Mouse (Mus musculus) activated CD4-positive, CD25-positive, alpha-beta regulatory T cell, adult 4 months (primary cell): ENCODE results near the gene Rhbdf1. TPM values are rescaled to one million over a fixed set of nuclear protein-coding genes. Genes with fewer than 3 reads are reported as not detected.
A peak's percentile ranks its signal among the peaks of the same experiment; 100 is the strongest.

ENCODE experiments used
- ATAC-seq: one replicate; pipeline ENCODE4 v1.8.0; 2017
- polyA plus RNA-seq, 2 experiments: library from polyadenylated mRNA; unstranded; fragments of 100-300 nt; shearing (Covaris generic); gene quantifications; one replicate each; pipeline ENCODE4 v1.2.1; 2017

The Rhbdf1 gene
- polyA plus RNA-seq, 2 experiments from 2014 or later = 0.49 TPM; not detected in 1

DNA sequence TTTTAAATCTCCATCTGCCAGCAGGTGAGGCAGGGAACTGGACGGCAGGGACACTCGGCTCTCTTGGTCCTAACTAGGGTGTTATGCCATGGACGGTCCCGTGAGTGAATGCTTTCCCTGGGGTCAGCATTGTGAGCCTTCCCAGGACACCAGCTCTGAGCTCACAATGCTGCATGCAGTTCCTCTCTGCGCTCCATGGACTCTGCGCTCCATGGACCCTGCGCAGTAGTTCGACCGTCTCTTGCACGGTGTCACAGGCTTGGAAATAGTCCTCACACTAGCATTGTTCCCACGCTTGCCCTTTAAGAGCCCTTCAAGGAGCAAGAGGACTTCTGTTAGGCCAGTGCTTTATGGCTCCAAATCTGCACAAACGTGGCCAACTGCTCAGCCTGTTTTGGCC, 33.2 kb downstream of the Rhbdf1 start:
- no peak for ATAC-seq

DNA sequence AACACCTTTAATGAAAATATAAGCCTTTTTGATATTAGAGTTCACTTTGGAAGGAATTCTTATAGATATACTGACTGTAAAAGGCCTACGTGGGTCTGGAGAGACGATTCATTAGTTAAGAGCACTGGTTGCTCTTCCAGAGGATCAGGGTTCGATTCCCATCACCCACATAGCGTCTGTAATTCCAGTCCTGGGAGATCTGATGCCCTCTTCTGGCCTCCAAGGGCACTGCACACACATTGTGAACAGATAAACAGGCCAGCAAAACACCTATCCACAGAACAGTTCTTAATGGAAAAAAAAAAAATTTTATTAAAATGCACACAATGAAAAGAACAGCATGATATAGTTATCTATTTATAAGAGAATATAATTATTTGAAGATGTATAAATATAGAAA, 34.8 kb downstream of the Rhbdf1 start:
- ATAC-seq = no peak

DNA sequence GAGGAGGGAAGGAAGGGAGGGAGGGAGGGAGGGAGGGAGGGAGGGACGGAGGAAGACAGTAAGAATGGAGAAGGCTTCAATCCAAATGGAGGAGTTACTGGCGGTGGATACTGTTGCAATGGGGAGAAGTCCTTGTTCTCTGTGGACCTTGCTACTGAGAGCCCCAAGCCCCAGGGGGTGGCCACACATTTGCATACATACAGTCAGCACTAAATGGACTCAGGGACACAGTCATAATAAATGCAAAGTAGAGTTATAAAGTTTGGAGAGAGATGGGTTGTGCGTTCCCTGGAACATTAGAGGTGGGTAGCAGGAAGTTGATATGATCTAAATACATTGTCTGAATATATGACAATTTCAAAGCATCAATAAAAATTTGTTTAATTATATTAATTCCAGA, 36.1 kb downstream of the Rhbdf1 start:
- ATAC-seq = no peak

DNA sequence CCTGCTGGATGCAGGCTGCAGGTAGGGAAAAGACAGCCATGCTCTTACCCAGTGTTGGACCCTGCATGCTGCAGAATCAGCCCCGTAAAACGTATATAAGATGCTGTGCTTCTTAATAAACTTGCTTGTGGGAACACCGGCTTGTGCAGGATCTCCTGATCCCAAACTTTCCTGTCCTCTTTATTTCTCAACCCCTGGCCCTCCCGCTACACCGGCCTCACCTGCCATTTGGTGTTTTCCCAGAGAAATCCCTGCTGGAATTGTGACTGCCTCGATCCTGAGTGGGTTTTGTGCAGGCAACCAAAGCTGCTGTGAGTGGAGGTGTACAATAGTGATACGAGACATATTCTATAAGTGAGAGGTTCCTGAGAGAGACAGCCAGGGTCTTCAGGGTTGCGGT, 37.6 kb downstream of the Rhbdf1 start:
- no peak for ATAC-seq

DNA sequence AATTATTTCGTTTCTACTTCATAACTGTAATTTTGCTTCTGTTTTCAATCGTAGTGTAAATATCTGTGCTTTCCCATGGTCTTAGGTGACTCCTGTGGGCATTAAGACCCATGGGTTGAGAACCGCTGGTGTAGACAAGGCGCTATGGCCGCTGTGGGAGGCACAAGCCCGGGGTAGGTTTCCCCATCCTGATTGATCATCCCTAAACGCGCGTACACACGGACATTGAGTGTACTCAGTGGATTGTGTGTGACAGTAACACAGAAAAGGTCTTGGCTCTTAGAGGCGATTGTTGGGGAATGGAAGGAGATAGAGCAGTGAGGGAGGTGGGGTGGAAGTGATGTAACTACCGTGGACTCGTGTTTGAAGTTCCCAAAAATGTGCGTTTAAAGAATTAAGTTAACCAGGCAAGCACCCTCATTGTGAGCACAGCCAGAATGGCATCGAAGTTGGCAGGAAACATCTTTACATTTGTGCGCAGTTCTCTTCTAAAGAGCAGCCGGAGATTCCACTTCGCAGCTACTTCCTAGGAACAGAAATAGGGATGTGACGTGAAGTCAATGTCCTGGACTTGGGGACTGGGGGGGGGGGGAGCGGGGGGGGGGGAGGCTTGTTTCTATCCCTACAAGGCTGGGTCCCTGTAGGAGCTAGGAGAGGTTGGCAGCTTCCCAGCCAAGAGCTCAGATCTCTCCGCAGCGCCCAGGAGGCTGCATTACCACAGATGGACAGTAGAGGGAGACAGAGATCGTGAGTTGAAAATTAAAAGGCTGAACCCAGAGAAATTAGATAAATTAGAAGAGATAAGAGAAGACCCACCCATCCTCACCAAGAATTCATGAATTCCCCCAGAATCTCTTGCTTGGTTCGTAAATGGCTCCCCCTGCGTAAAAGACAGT, 39.9 kb downstream of the Rhbdf1 start:
- ATAC-seq = no peak

DNA sequence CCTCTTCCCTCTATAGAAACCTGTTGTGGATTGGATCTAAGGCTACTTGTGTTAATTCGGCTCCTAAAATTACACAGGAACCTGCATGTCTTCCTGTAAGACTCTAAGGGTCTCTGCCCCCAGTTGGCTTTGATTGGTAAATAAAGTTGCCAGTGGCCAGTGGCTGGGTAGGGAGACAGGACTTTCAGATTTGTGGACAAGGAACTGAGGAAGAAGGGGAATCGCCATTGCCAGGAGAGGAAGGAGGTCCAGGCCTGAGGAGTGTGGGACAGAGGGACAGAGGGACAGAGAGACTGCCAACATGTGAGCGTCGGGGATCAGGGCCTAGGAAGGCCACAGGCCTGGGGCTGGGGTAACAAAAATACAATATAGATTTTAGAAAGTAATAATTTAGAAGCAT, 40.9 kb downstream of the Rhbdf1 start:
- no peak for ATAC-seq

DNA sequence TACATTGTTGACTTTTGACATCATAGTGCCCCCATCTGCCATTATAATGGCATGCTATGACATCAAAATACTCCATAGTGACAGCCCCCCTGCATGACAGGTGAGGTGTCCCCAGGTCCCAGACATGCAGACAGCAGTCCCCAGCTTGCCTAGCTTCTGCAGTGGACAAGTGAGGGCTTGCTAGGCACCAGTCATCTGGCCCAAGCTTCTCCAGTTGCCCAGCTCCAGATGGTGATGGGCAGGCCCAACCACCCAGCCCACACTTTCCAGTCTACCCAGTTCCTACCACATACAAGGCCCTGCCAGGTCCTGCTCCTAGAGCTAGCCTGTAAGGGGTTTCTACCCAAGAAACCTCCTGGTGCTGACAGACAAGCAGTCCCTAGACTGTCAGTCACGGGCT, 43.6 kb downstream of the Rhbdf1 start:
- no peak for ATAC-seq

DNA sequence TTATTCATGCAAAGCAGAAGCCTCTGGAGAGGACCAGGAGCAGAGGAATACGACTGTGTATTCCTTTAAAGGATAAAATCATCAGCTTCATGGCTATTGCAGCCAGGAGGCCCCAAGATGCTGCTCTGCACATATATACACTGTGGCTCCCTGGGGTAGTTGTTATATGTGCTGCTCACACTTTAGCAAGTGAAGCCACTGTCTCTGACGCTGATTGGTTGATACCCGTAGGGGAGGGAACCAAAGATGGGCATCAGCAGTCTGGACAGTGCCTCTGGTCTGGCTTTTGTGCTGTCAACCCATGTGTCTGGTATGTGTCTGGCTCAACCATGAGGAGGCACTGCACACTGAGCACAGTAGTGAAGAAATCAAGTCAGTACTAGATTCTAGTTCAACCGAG, 55.4 kb downstream of the Rhbdf1 start:
- ATAC-seq = no peak

DNA sequence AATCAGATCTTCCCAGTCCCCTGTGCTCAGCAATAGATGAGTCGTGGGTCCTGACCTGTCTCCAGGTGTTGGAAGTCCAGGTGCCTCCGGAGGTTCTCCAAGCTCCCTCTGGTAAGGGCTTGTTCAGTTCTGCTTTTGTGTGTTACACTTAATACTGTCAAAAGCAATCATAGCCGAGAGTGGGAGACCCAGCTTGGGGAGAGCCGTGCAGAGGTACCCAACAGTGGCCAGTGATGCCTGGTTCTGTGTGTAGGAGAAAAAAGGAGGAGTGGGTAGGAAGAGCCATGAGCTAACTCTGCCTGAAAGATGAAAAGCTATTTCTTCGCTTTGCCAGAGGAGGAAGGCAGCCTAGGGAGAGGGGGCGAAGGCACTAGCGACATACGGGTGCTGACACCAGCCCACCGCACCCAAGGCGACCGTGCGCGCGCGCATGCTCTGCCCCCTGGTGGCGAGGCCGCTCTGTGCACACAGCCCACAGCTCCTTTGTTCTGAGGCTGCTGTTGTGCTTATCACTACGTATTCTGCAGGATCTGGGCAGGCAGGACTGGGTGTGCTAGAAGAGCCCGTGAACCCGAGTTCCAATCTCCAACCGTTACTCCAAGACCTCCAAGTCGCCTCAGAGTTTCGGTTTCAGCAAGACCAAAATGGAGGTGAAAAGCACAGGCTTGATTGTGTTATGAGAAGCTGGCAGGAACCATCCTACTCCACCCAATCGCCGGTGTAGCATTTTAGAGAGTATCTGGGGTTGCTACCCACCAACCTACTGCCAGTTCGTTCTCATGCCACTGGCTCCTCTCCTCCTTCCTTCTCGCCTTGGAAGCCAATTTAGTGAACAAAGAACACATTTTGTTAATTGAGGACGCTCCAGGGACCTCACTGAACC, 59.9 kb downstream of the Rhbdf1 start:
- peak; percentile 91 for ATAC-seq

DNA sequence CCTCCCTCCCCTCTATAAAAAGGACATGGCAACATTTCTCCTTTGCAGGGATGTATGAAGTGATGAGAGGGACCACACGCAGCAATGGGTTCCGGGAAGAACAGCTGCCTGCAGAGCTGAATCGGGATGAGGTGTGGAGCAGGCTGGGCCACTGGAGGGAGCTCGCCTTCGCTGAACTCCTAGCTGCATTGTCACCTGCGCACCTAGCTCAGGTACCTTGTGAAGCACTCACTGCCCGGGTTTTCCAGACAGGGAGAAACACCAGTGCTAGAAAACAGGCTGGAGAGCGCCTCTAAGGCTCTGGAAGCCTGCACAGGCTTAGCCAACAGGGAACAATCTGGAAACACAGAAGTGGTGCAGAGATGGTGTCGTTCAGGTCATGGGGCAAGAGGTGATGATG, 60.6 kb downstream of the Rhbdf1 start:
- no peak for ATAC-seq

DNA sequence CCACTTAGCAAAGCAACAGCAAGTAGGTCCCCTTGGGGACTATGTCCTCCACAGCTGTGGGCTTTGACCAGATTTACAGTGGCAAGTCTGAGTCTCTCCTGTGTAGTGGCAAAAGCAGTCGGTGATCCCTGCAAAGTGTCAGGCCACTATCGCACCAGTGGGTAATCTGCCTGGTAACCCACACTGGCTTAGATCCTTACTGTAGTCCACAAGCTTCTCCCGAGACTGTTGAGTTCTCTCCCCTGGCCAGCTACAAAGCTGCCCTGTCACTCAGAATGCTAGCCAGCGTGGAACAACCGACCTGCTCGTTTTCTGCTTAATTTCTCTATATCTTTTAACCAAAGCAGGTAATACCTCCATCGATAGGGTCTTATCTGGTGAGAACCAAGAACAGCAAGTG, 61.8 kb downstream of the Rhbdf1 start:
- no peak for ATAC-seq

Other genes starting within 250 kb of the Rhbdf1 start
- gene Nsg2, start 221.8 kb downstream of the Rhbdf1 start, polyA plus RNA-seq = 10 to 100 TPM; 65.0 to 90.0 TPM
- gene Il9r, start 22.0 kb downstream of the Rhbdf1 start, polyA plus RNA-seq = 1 to 10 TPM; 4.5 to 7.1 TPM
- 10 to 100 TPM; 70.5 to 73.4 TPM for gene Snrnp25, start 16.9 kb downstream of the Rhbdf1 start, polyA plus RNA-seq
- 10 to 100 TPM; 34.8 to 35.0 TPM for gene Mpg, start 4.2 kb upstream of the Rhbdf1 start, polyA plus RNA-seq
- 10 to 100 TPM; 36.7 to 37.6 TPM for gene Nprl3, start 45.4 kb upstream of the Rhbdf1 start, polyA plus RNA-seq
- not detected for gene Hba-x, start 54.1 kb upstream of the Rhbdf1 start, polyA plus RNA-seq
- 100 to 1,000 TPM in 1 of 2 experiments, 1 to 10 TPM in 1; 4.6 to 196 TPM for gene Hba-a1, start 61.2 kb upstream of the Rhbdf1 start, polyA plus RNA-seq
- not detected for gene Hbq1b, start 64.7 kb upstream of the Rhbdf1 start, polyA plus RNA-seq
- gene Hba-a2, start 74.2 kb upstream of the Rhbdf1 start, polyA plus RNA-seq = 100 to 1,000 TPM in 1 of 2 experiments, 1 to 10 TPM in 1; 8.9 to 339 TPM
- not detected for gene Hbq1a, start 77.8 kb upstream of the Rhbdf1 start, polyA plus RNA-seq
- gene Sh3pxd2b, start 125.5 kb upstream of the Rhbdf1 start, polyA plus RNA-seq = under 1 TPM in 1 of 2 experiments, not detected in 1; 0.06 TPM
- gene Ubtd2, start 233.1 kb upstream of the Rhbdf1 start, polyA plus RNA-seq = 1 to 10 TPM; 2.3 to 3.1 TPM